Mouse (Mus musculus) heart, embryonic 10.5 days (tissue): ENCODE measurements around the gene Smarca2. TPM values are rescaled to one million over a fixed set of nuclear protein-coding genes. Genes with fewer than 3 reads are reported as not detected.
"Not testable (repeated sequence)": the region's sequence is repeated elsewhere in the genome, so short reads cannot be mapped to it uniquely, and the experiment has no call there.

Source experiments
- DNase-seq: peaks from one replicate; pipeline ENCODE4 v3.0.0-alpha.2; 2017; ENCODE audit warnings: low spot score
- H3K27ac ChIP-seq: fragments of 300-500 bp; sonication (generic); 2 replicates; pipeline ENCODE4 v1.5.1; 2016; ENCODE audit warnings: mild to moderate bottlenecking
- H3K27me3 ChIP-seq: fragments of 300-500 bp; sonication (generic); 2 replicates; pipeline ENCODE4 v1.6.1; 2016; ENCODE audit warnings: mild to moderate bottlenecking; ENCODE audit not compliant: poor library complexity, insufficient read depth, severe bottlenecking
- H3K36me3 ChIP-seq: fragments of 300-500 bp; sonication (generic); 2 replicates; pipeline ENCODE4 v1.6.1; 2016; ENCODE audit warnings: mild to moderate bottlenecking, moderate library complexity
- H3K4me1 ChIP-seq: fragments of 300-500 bp; sonication (generic); 2 replicates; pipeline ENCODE4 v1.6.1; 2016; ENCODE audit warnings: mild to moderate bottlenecking
- H3K4me3 ChIP-seq: fragments of 300-500 bp; sonication (generic); 2 replicates; pipeline ENCODE4 v1.5.1; 2016; ENCODE audit warnings: mild to moderate bottlenecking, moderate library complexity
- H3K9me3 ChIP-seq: fragments of 300-500 bp; sonication (generic); 2 replicates; pipeline ENCODE4 v1.6.1; 2016; ENCODE audit warnings: mild to moderate bottlenecking, moderate library complexity
- WGBS: fragments of 180-500 bp; shearing (Covaris S2); methylation state at CpG from one replicate; pipeline ENCODE4 v1.1.7; 2016; 5-methylcytosine and 5-hydroxymethylcytosine counted together
- polyA plus RNA-seq: library from polyadenylated mRNA; unstranded; fragments of >200 nt; fragmentation: Nextera tagmentation; extraction: Ambion mirVana; gene quantifications from 2 replicates; pipeline ENCODE4 v1.2.1, GENCODE M21; 2016

Smarca2 gene
- polyA plus RNA-seq, 1 experiment from 2014 or later, result 26.2 TPM

DNA sequence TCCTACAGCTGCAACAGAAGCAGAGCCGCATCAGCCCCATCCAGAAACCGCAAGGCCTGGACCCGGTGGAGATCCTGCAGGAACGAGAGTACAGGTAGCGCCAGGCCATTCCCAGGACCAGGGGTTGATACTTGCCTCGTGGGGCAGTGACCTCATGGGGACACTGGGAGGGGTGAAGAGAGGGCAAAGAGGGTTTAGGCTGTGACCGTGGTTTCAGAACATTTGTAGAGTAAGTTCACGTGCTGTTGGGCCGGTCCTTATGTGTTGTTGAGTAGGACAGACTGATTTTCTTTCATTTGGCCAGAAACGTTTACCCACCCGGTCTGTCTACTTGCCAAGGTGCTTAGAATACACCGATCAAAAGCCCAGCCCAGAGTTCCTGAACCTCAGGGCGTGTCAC lies 35.7 kb downstream of the Smarca2 start:
- Histone ChIP-seq H3K9me3 (no peaks in the 10 kb centered on the region), H3K27me3 (no peaks in the 10 kb centered on the region), H3K36me3 (peaks cover 4% of the 10 kb centered on the region; the same call in 1 of the 2 replicates), H3K4me1 (peaks cover 5% of the 10 kb centered on the region), H3K4me3 (no peak overlapping the region), H3K27ac (no peak overlapping the region)
- no peak for DNase-seq
- 87% methylated on average over 13 of the region's 13 CpGs for WGBS

DNA sequence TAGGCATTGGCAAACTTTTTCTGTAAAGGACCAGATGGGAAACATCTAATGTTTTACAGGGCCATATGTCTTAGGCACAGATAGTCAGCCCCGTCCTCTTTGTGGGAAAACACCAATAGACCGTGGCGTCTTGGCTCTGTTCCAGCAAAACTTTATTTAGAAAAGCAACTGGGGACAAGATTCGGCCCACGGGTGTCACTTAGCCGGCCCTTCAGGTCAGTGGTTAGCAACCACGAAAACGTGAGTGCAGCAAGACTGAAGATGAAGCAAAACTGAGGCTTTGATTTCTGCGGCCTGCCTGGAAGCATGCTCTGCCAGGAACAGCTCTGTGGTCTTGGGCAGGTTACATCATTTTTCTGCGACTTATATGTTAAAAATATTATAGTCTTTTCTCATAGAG lies 36.4 kb downstream of the Smarca2 start:
- WGBS, result 80% methylated on average over 10 of the region's 10 CpGs
- H3K4me1 ChIP-seq, result peaks cover 5% of the 10 kb centered on the region
- no peak overlapping the region for H3K4me3 ChIP-seq
- peaks cover 4% of the 10 kb centered on the region; the same call in 1 of the 2 replicates for H3K36me3 ChIP-seq
- no peak overlapping the region for H3K27ac ChIP-seq
- no peaks in the 10 kb centered on the region for H3K27me3 ChIP-seq
- no peaks in the 10 kb centered on the region for H3K9me3 ChIP-seq
- DNase-seq, result no peak

DNA sequence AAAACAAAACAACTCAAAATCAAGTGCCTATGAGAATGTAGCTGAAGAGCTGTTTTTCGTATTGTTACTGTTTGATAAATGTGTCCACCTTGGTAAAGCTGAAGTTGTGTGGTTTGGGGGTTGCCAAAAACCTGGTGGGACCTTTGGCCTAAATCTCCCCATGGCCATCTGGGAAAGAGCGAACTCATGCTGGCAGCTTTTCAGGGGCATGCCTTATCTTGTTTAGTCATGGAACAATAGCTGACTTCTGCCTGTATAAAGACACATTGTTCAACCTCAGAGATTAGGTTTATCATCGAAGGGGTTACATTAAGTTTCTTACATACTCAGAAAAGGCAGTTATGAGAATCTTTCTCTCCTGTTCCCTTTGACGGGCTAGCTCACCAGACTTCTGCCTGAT lies 38.2 kb downstream of the Smarca2 start:
- no peaks in the 10 kb centered on the region for H3K27me3 ChIP-seq
- peaks cover 5% of the 10 kb centered on the region for H3K4me1 ChIP-seq
- no peak overlapping the region for H3K27ac ChIP-seq
- WGBS, result 67% methylated on average over 4 of the region's 4 CpGs
- no peaks in the 10 kb centered on the region for H3K9me3 ChIP-seq
- no peak for DNase-seq
- peaks cover 4% of the 10 kb centered on the region; the same call in 1 of the 2 replicates for H3K36me3 ChIP-seq
- no peak overlapping the region for H3K4me3 ChIP-seq

DNA sequence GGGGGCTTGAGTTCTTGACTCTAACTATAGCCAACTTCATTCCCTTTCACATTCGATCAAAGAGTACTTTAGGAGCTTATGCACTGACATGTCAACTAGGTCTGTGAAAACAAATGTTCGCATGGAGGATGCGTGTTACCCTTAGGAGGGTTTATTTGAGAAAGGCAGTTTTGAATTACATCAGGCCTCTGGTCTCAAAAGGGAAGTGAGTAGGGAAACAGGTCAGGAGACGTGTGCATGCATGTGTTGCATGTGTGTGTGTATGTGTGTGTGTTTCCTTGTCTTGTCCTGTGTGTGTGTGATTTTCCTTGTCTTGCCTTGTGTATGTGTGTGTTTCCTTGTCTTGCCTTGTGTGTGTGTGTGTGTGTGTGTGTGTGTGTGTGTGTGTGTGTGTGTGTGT lies 39.1 kb downstream of the Smarca2 start:
- Histone ChIP-seq H3K4me3 (no peak overlapping the region), H3K9me3 (no peaks in the 10 kb centered on the region), H3K27ac (no peak overlapping the region), H3K4me1 (peaks cover 5% of the 10 kb centered on the region), H3K36me3 (peaks cover 6% of the 10 kb centered on the region; the same call in 1 of the 2 replicates), H3K27me3 (no peaks in the 10 kb centered on the region)
- 77% methylated on average over 4 of the region's 4 CpGs for WGBS
- no peak for DNase-seq

DNA sequence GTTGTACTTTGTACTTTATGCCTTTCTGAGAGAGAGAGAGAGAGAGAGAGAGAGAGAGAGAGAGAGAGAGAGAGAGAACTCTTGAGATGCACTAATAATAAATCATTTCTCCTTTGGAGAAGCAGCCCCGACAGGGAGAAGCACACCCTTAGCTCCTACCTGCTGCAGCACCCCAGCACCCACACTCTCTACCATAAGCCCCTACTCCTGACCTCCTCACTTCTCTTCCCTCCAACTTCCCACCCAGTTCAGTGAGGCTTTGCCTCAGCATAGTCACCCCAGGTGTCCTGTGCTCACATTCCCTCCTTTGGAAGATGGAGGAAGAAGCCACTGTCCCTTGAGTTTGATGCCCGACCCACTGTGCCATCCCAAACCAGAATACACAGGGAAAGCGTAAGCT lies 40.2 kb downstream of the Smarca2 start:
- H3K4me3 ChIP-seq, result no peak overlapping the region
- no peaks in the 10 kb centered on the region for H3K27me3 ChIP-seq
- no peaks in the 10 kb centered on the region for H3K9me3 ChIP-seq
- peaks cover 5% of the 10 kb centered on the region for H3K4me1 ChIP-seq
- H3K36me3 ChIP-seq, result peaks cover 11% of the 10 kb centered on the region; the same call in 1 of the 2 replicates
- WGBS, result 81% methylated on average over 3 of the region's 3 CpGs
- DNase-seq, result no peak
- H3K27ac ChIP-seq, result no peak overlapping the region

DNA sequence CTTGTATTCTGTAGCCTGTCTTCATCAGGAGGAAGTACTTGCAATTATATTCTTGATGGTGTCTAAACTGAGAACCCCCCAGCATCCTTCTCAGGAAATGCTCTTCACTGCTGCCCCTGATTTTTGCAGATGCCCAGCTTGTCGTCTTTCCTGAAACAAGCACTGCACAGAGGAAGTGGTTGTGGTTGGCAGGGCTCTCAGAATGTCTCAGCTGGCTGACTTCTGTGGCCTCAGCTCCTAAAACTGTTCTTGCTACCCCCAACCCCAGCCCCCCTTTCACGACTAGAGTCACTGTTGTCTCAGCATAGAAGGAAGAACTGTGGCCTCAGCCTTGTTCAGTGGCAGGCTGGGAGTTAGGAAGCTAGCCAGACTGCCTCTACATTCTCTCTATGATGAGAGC lies 41.3 kb downstream of the Smarca2 start:
- Histone ChIP-seq H3K4me1 (no peaks in the 10 kb centered on the region), H3K27me3 (no peaks in the 10 kb centered on the region), H3K27ac (no peak overlapping the region), H3K9me3 (no peaks in the 10 kb centered on the region), H3K36me3 (0 out of 2 replicates have a peak, but pooled peaks cover 7% of the 10 kb centered on the region), H3K4me3 (no peak overlapping the region)
- WGBS, result 33% methylated on average over 2 of the region's 2 CpGs
- DNase-seq, result no peak

DNA sequence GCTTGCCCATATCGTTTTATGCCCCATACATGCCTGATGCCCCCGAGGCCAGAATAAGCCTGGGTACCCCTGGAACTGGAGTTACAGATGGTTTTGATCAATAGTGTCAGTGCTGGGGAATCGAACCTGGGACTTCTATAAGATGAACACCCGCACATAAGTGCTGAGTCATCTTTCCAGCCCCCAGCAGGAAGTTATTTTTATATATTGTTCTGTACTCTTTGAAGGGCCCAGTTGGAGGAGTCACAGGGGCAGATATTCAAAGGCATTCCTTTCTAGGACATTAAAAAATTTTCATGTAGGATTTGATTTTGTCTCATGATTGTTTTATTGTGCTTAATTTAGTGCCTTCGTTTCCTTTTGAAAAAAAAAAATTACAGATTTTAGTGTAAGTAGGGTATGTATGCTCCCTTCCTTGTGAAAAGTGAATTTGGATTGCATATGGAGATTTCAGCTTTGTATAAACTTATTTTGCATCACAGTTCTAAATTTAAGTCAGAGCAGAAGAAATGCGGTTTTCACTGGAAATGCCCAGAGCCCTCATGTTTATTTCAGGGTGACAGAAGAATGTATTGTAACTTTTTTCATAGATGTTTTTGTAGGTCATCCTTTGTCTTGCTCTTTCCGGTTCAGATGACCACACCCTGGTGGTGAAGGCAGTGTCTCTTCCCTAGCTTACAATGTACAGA lies 45.9 kb downstream of the Smarca2 start:
- H3K27me3 ChIP-seq, result no peaks in the 10 kb centered on the region
- H3K4me3 ChIP-seq, result no peak overlapping the region
- H3K4me1 ChIP-seq, result no peaks in the 10 kb centered on the region
- H3K27ac ChIP-seq, result no peak overlapping the region
- H3K36me3 ChIP-seq, result peaks cover 7% of the 10 kb centered on the region; the same call in 1 of the 2 replicates
- no peaks in the 10 kb centered on the region for H3K9me3 ChIP-seq
- DNase-seq, result no peak
- 87% methylated on average over 7 of the region's 7 CpGs for WGBS

DNA sequence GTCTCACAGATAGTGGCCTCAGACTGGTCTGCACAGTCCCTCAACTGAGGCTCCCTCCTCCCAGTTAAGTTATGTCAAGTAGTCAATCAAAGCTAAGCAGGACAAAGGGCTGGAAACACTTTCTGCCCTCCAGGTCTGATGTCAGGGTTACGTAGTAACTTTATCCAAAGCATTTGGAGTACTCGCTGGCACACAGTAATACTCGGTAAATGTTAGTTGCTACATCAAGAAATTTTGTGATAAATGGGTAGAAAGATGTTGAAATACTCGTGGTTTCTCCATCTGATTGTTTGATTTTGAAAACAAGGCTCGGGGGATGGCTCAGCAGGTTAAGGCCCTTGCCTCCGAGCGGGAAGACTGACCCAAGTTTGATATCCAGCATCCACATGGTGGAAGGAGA lies 53.5 kb downstream of the Smarca2 start:
- Histone ChIP-seq H3K4me1 (peaks cover 4% of the 10 kb centered on the region), H3K36me3 (no peaks in the 10 kb centered on the region), H3K27me3 (no peaks in the 10 kb centered on the region), H3K4me3 (no peak overlapping the region), H3K9me3 (no peaks in the 10 kb centered on the region), H3K27ac (no peak overlapping the region)
- no peak for DNase-seq
- WGBS, result 77% methylated on average over 7 of the region's 7 CpGs

DNA sequence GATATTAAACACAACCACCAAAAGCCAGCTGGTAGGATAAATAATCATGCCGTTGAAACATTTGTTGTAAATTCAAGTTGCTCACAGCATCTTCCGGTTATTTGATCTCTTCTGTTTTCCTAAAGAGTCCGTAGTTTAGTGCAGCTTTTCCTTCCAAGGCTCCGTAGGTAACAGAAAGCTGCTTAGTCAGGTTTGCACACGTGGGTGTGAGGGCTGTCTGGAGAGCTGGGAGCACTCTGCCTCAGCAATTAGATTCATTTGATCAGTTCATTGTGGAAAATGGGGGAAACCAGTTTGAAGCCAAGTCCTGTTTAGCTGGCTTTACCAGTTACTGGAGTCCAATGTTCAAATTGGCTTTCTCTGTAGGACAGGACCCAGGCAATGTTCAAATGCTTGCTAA lies 55.1 kb downstream of the Smarca2 start:
- WGBS, result 85% methylated on average over 5 of the region's 5 CpGs
- Histone ChIP-seq H3K9me3 (no peaks in the 10 kb centered on the region), H3K27ac (no peak overlapping the region), H3K36me3 (no peaks in the 10 kb centered on the region), H3K27me3 (no peaks in the 10 kb centered on the region), H3K4me3 (no peak overlapping the region), H3K4me1 (peaks cover 4% of the 10 kb centered on the region)
- no peak for DNase-seq

DNA sequence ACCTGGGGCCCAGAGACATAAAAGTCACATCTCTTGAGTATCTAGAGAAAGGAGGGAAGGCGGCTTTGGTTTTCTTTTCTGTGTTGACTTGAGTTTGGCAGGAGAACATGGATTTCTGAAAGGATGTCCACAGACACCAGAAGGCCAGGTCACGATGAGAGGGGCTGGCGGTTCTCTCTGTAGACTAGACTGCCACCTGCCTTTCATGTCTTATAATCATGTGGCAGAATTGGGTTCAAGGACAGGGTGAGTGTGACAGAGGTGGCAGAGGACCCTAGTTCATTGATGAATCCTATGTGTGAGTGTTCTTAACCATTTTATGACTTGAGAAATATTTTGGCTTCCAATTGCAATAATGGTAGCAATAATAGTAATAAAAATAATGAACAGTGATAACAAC lies 56.3 kb downstream of the Smarca2 start:
- WGBS, result 92% methylated on average over 3 of the region's 3 CpGs
- DNase-seq, result no peak
- Histone ChIP-seq H3K27me3 (no peaks in the 10 kb centered on the region), H3K36me3 (no peaks in the 10 kb centered on the region), H3K4me1 (peaks cover 4% of the 10 kb centered on the region), H3K9me3 (no peaks in the 10 kb centered on the region), H3K4me3 (no peak overlapping the region), H3K27ac (no peak overlapping the region)

DNA sequence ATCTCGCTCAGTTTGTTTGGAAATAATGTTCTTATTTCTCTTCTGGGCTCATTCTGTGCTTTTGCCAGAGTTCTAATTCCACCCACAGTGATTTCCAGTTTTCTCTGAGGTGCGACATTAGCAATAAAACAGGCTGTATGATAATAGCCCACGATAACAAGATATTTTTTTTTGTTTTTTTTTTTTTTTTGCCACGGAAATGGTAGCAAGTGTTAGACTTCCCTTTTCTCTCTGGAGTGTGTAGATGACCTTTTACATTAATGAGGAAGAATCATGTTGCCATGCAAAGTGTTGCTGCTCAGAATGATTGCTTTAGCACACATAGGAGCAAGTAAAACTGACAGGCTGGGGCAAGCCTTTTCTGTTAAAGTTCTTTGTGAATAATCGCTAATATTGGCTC lies 61.5 kb downstream of the Smarca2 start:
- H3K36me3 ChIP-seq, result no peaks in the 10 kb centered on the region
- no peak for DNase-seq
- WGBS, result 80% methylated on average over 5 of the region's 5 CpGs
- no peak overlapping the region for H3K4me3 ChIP-seq
- H3K27ac ChIP-seq, result no peak overlapping the region
- H3K4me1 ChIP-seq, result no peaks in the 10 kb centered on the region
- no peaks in the 10 kb centered on the region for H3K9me3 ChIP-seq
- H3K27me3 ChIP-seq, result no peaks in the 10 kb centered on the region

DNA sequence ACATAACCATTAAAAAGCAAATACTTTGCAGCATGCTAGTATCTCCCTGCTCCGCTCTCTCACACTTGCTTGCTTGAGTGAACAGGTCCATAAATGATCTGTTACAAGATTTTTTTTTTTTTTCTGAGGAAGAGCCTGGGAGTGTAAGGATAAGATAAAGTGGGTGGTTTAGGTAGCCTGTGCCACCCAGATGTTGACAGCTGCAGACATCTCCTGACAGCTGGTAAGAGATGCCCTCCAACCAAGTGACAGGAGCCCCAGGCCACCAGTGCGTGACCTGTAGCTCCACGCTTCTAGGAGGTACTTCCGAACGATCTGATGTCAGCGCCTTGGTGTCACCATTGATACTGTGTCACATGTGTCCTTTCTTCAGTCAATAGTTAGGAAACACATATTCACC lies 65.2 kb downstream of the Smarca2 start:
- Histone ChIP-seq H3K27me3 (no peaks in the 10 kb centered on the region), H3K36me3 (no peaks in the 10 kb centered on the region), H3K4me3 (no peak overlapping the region), H3K27ac (no peak overlapping the region), H3K9me3 (no peaks in the 10 kb centered on the region), H3K4me1 (no peaks in the 10 kb centered on the region)
- 71% methylated on average over 6 of the region's 6 CpGs for WGBS
- no peak for DNase-seq

DNA sequence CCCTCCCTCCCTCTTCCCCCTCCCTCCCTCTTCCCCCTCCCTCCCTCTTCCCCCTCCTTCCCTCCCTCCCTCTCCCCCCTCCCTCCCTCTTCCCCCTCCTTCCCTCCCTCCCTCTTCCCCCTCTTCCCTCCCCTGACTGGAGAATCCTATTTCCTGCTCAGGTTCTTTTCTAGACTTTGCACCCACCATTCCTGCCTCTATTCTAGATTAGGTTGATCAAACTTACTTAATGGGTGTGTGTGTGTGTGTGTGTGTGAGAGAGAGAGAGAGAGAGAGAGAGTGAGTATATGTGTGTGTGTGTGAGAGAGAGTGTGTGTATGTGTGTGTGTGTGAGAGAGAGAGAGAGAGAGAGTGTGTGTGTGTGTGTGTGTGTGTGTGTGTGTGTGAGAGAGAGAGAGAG lies 66.6 kb downstream of the Smarca2 start:
- not testable (repeated sequence) for H3K27ac ChIP-seq, H3K4me3 ChIP-seq, H3K4me1 ChIP-seq, DNase-seq, H3K27me3 ChIP-seq, H3K9me3 ChIP-seq, H3K36me3 ChIP-seq

DNA sequence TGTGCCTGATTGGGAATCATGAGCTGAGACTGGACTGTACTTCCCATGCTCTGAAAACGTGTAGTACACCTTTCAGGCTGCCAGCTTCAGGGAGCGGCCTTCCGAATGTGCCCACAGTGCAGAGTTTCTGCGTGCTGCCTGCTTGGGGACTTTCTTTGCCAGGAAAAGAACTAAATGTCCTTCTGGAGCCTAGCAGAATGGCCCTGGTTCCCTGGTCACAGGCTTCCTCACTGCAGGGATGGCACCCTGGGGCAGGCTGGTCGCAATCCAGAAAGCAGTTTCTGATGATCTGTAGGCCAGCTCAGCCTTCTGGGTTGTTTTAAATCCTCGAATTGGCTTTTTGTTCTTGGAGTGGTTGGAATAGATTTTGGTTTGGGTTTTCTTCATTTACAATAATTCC lies 71.1 kb downstream of the Smarca2 start:
- Histone ChIP-seq H3K36me3 (no peaks in the 10 kb centered on the region), H3K4me1 (no peaks in the 10 kb centered on the region), H3K4me3 (no peak overlapping the region), H3K9me3 (no peaks in the 10 kb centered on the region), H3K27me3 (no peaks in the 10 kb centered on the region), H3K27ac (no peak overlapping the region)
- DNase-seq, result no peak
- 50% methylated on average over 6 of the region's 6 CpGs for WGBS
